In the genomic region with DNA sequence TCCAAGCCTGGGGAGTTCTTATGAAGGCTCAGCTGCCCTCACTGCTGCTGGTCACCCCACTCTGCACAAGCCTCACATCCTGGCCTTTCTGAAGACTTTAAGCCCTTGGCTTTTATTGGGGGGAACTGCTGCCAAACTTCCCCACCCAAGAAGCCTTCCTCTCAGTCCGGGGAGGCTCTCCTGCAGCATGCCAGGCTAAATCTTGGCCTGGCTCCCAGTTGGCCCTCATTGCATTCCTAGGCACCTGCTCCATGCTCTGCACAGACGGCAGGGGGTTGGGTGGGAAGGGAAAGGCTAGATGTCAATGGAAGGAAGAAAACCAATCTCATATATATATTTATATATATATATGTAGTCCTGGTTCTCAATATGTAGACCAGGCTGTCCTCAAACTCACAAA, we compare ENCODE assay signal across 10 mouse cellular contexts. TPM values are rescaled to one million over a fixed set of nuclear protein-coding genes. Genes with fewer than 3 reads are reported as not detected.
A peak's percentile ranks its signal among the peaks of the same experiment; 100 is the strongest.
DNase-seq lines count a peak whose midpoint lies in the region; ATAC-seq lines count a peak whose summit lies in the region.
"Had no signal": no experiment of that assay in that cellular context is flagged by ENCODE, and none has a peak within 500 bp of the region (broad histone marks: within the 10 kb centered on the region; RNA-seq: fewer than 3 reads in every experiment).

No protein-coding gene starts in this region.

- no peak overlapping the region for H3K4me2 ChIP-seq in kidney, embryonic 14.5 days (replicated peaks; ENCODE audit: low read depth, low read length)
- no peak overlapping the region for H3K4me2 ChIP-seq in midbrain, embryonic 11.5 days
- H3K4me2 ChIP-seq in intestine, embryonic 15.5 days (replicated peaks), result no peak overlapping the region

- H3K27ac ChIP-seq in kidney, embryonic 14.5 days (ENCODE audit: low read depth, low read length), result no peak overlapping the region
- H3K27ac ChIP-seq in brown adipose tissue, adult 24 weeks (replicated peaks; ENCODE audit: low read depth, low read length), result peak overlapping the region; percentile 53
- no peak overlapping the region for H3K27ac ChIP-seq in midbrain, embryonic 11.5 days (ENCODE audit: low read depth, low read length)
- H3K27ac ChIP-seq in intestine, embryonic 15.5 days, result no peak overlapping the region

- DNase-seq in kidney, postnatal 14 days, result peak; percentile 51
- DNase-seq in cerebellum, postnatal 36 days, result peak; percentile 70 to 78
- peak; percentile 36 to 63 for DNase-seq in kidney, postnatal 36 days
- DNase-seq in midbrain, embryonic 11.5 days (ENCODE audit: low spot score, missing footprints), result no peak
- no peak for DNase-seq in left cerebral cortex, adult 9 months (ENCODE audit: low spot score in 2 of 2)
- DNase-seq: liver had no signal

- 0 out of 2 replicates have a peak, but pooled peaks cover 2% of the 10 kb centered on the region for H3K9me3 ChIP-seq in kidney, embryonic 14.5 days (ENCODE audit: control insufficient read depth, low read length)
- H3K9me3 ChIP-seq in midbrain, embryonic 11.5 days (ENCODE audit: control insufficient read depth, low read length), result no peaks in the 10 kb centered on the region; the same call in 1 of the 2 replicates
- H3K9me3 ChIP-seq in intestine, embryonic 15.5 days, result no peaks in the 10 kb centered on the region

- H3K4me3 ChIP-seq in kidney, embryonic 14.5 days (ENCODE audit: low read length), result no peak overlapping the region
- H3K4me3 ChIP-seq in brown adipose tissue, adult 24 weeks (ENCODE audit: insufficient read depth, low read depth, low read length), result no peak overlapping the region
- no peak overlapping the region for H3K4me3 ChIP-seq in midbrain, embryonic 11.5 days (ENCODE audit: low read depth, low read length)
- H3K4me3 ChIP-seq in intestine, embryonic 15.5 days (replicated peaks), result no peak overlapping the region
- H3K4me3 ChIP-seq: erythroblast, embryonic 14.5 days had no signal

- no peak overlapping the region for H3K9ac ChIP-seq in kidney, embryonic 14.5 days (ENCODE audit: low read depth, low read length)
- H3K9ac ChIP-seq in midbrain, embryonic 11.5 days (ENCODE audit: low read length), result no peak overlapping the region
- H3K9ac ChIP-seq in intestine, embryonic 15.5 days, result no peak overlapping the region

- WGBS in kidney, embryonic 14.5 days, result 77% methylated on average over 2 of the region's 2 CpGs
- WGBS in midbrain, embryonic 11.5 days, result 82% methylated on average over 2 of the region's 2 CpGs
- 65% methylated on average over 2 of the region's 2 CpGs for WGBS in intestine, embryonic 15.5 days

- no peak for ATAC-seq in kidney, embryonic 14.5 days (ENCODE audit: low FRiP score, low TSS enrichment)
- ATAC-seq in midbrain, embryonic 11.5 days (ENCODE audit: low FRiP score), result no peak
- no peak for ATAC-seq in intestine, embryonic 15.5 days

- peaks cover 20% of the 10 kb centered on the region for H3K4me1 ChIP-seq in kidney, embryonic 14.5 days (ENCODE audit: control insufficient read depth, insufficient read depth, low read length)
- H3K4me1 ChIP-seq in brown adipose tissue, adult 24 weeks (ENCODE audit: control insufficient read depth, insufficient read depth, insufficient read length, low read length), result peaks cover 35% of the 10 kb centered on the region
- peaks cover 5% of the 10 kb centered on the region for H3K4me1 ChIP-seq in midbrain, embryonic 11.5 days (ENCODE audit: control insufficient read depth, insufficient read depth, low read length)
- peaks cover 5% of the 10 kb centered on the region for H3K4me1 ChIP-seq in intestine, embryonic 15.5 days (replicated peaks)

- H3K36me3 ChIP-seq in kidney, embryonic 14.5 days (ENCODE audit: control insufficient read depth, insufficient read depth, low read length), result no peaks in the 10 kb centered on the region
- no peaks in the 10 kb centered on the region for H3K36me3 ChIP-seq in midbrain, embryonic 11.5 days (ENCODE audit: control insufficient read depth, insufficient read depth, low read length)
- no peaks in the 10 kb centered on the region for H3K36me3 ChIP-seq in intestine, embryonic 15.5 days

- no peaks in the 10 kb centered on the region for H3K27me3 ChIP-seq in kidney, embryonic 14.5 days (ENCODE audit: control insufficient read depth, insufficient read depth, low read length)
- peaks cover 18% of the 10 kb centered on the region for H3K27me3 ChIP-seq in midbrain, embryonic 11.5 days (ENCODE audit: control insufficient read depth, insufficient read depth, low read length)
- H3K27me3 ChIP-seq in intestine, embryonic 15.5 days (replicated peaks), result no peaks in the 10 kb centered on the region

RNA-seq across cellular contexts. Expression of gene Ccdc69, which starts 2.3 kb away (rescaled TPM):
- 3.5 and 3.6 TPM in 2 replicates for polyA plus RNA-seq in kidney, embryonic 14.5 days (2014; fragmentation: Nextera tagmentation; extraction: Ambion mirVana)
- polyA plus RNA-seq in brown adipose tissue, adult 24 weeks (2012; ENCODE audit: insufficient read depth, insufficient read length, missing spikeins), result 42.5 and 46.3 TPM in 2 replicates
- polyA plus RNA-seq in midbrain, embryonic 11.5 days (2014; fragmentation: Nextera tagmentation; extraction: Ambion mirVana), result 0.37 and 0.41 TPM in 2 replicates
- 2.0 and 2.6 TPM in 2 replicates for polyA plus RNA-seq in intestine, embryonic 15.5 days (2015; fragmentation: Nextera tagmentation; extraction: Ambion mirVana)
- polyA plus RNA-seq: erythroblast, embryonic 14.5 days had no signal

RNA-seq across cellular contexts. Expression of gene Gm2a, which starts 22.3 kb away (rescaled TPM):
- polyA plus RNA-seq in kidney, embryonic 14.5 days (2014; fragmentation: Nextera tagmentation; extraction: Ambion mirVana), result 27.3 and 33.6 TPM in 2 replicates
- 57.5 and 65.4 TPM in 2 replicates for polyA plus RNA-seq in brown adipose tissue, adult 24 weeks (2012; ENCODE audit: insufficient read depth, insufficient read length, missing spikeins)
- 14.0 and 15.0 TPM in 2 replicates for polyA plus RNA-seq in midbrain, embryonic 11.5 days (2014; fragmentation: Nextera tagmentation; extraction: Ambion mirVana)
- 19.3 and 20.9 TPM in 2 replicates for polyA plus RNA-seq in intestine, embryonic 15.5 days (2015; fragmentation: Nextera tagmentation; extraction: Ambion mirVana)

RNA-seq across cellular contexts. Expression of gene Anxa6, which starts 42.4 kb away (rescaled TPM):
- 125 and 174 TPM in 2 replicates for polyA plus RNA-seq in kidney, embryonic 14.5 days (2014; fragmentation: Nextera tagmentation; extraction: Ambion mirVana)
- polyA plus RNA-seq in brown adipose tissue, adult 24 weeks (2012; ENCODE audit: insufficient read depth, insufficient read length, missing spikeins), result 212 and 213 TPM in 2 replicates
- polyA plus RNA-seq in midbrain, embryonic 11.5 days (2014; fragmentation: Nextera tagmentation; extraction: Ambion mirVana), result 71.2 and 77.6 TPM in 2 replicates
- 261 and 262 TPM in 2 replicates for polyA plus RNA-seq in intestine, embryonic 15.5 days (2015; fragmentation: Nextera tagmentation; extraction: Ambion mirVana)

Comparison
In these comparisons a context has a peak if more than half of its experiments do, and no peak if none do; other contexts are left out.
1. DNase-seq: peak in kidney, postnatal 14 days (single experiment), cerebellum, postnatal 36 days (2 of 2) and kidney, postnatal 36 days (2 of 2); none in midbrain, embryonic 11.5 days (single experiment) and left cerebral cortex, adult 9 months (0 of 2).